Mouse (Mus musculus) liver, embryonic 15.5 days (tissue): ENCODE measurements around the gene Gm4070. TPM values are rescaled to one million over a fixed set of nuclear protein-coding genes. Genes with fewer than 3 reads are reported as not detected.
"Not testable (repeated sequence)": the region's sequence is repeated elsewhere in the genome, so short reads cannot be mapped to it uniquely, and the experiment has no call there.

Experiments used
- ATAC-seq: fragments of 200-750 bp; cut with Nextera tagmentation; 2 replicates; pipeline ENCODE4 v1.8.0; 2017; ENCODE audit warnings: moderate number of reproducible peaks, mild to moderate bottlenecking, moderate library complexity; ENCODE audit not compliant: insufficient read depth
- H3K27ac ChIP-seq: fragments of 300-500 bp; sonication (generic); replicated peaks from 2 replicates; pipeline ENCODE4 v1.5.1; 2015; ENCODE audit warnings: mild to moderate bottlenecking, inconsistent platforms
- H3K27me3 ChIP-seq: fragments of 300-500 bp; sonication (generic); 2 replicates; pipeline ENCODE4 v1.6.1; 2015; ENCODE audit warnings: mild to moderate bottlenecking, inconsistent platforms
- H3K36me3 ChIP-seq: fragments of 300-500 bp; sonication (generic); replicated peaks from 2 replicates; pipeline ENCODE4 v1.6.1; 2015; ENCODE audit warnings: moderate library complexity, mild to moderate bottlenecking, inconsistent platforms
- H3K4me1 ChIP-seq: fragments of 300-500 bp; sonication (generic); replicated peaks from 2 replicates; pipeline ENCODE4 v1.6.1; 2015; ENCODE audit warnings: inconsistent platforms
- H3K4me2 ChIP-seq: fragments of 300-500 bp; sonication (generic); 2 replicates; pipeline ENCODE4 v1.6.1; 2015; ENCODE audit warnings: moderate library complexity, mild to moderate bottlenecking, inconsistent platforms
- H3K4me3 ChIP-seq: fragments of 300-500 bp; sonication (generic); replicated peaks from 2 replicates; pipeline ENCODE4 v1.5.1; 2015; ENCODE audit warnings: mild to moderate bottlenecking, inconsistent platforms
- H3K9ac ChIP-seq: fragments of 300-500 bp; sonication (generic); 2 replicates; pipeline ENCODE4 v1.6.1; 2015; ENCODE audit warnings: moderate library complexity, mild to moderate bottlenecking, inconsistent platforms
- H3K9me3 ChIP-seq: fragments of 300-500 bp; sonication (generic); replicated peaks from 2 replicates; pipeline ENCODE4 v1.6.1; 2016; ENCODE audit warnings: inconsistent platforms
- WGBS: fragments of 180-500 bp; shearing (Covaris S2); methylation state at CpG from one replicate; pipeline ENCODE4 v1.1.7; 2015; ENCODE audit warnings: mixed read lengths; ENCODE audit not compliant: insufficient replicate concordance; 5-methylcytosine and 5-hydroxymethylcytosine counted together
- polyA plus RNA-seq: library from polyadenylated mRNA; unstranded; fragments of >200 nt; fragmentation: Nextera tagmentation; extraction: Ambion mirVana; gene quantifications from 2 replicates; pipeline ENCODE4 v1.2.1, GENCODE M21; 2015

Gene Gm4070
- 0.64 and 1.0 TPM in 2 replicates for polyA plus RNA-seq

- not testable (repeated sequence) for H3K27ac ChIP-seq, H3K4me1 ChIP-seq, H3K36me3 ChIP-seq, H3K4me2 ChIP-seq, H3K27me3 ChIP-seq, H3K9ac ChIP-seq, H3K9me3 ChIP-seq, ATAC-seq, H3K4me3 ChIP-seq
- 6% methylated on average over 1 of the region's 1 CpGs for WGBS
These were observed at the start of gene Gm4070 for GRCm38 (mm10) chr7:105953812-105954211. Gm4070 (minus strand) TSS chr7:105953967.

- H3K27ac ChIP-seq, H3K4me2 ChIP-seq, H3K36me3 ChIP-seq, H3K4me3 ChIP-seq, H3K9me3 ChIP-seq, ATAC-seq, H3K27me3 ChIP-seq, H3K9ac ChIP-seq, H3K4me1 ChIP-seq: not testable (repeated sequence)
These were observed 773 bp upstream of the Gm4070 start for GRCm38 (mm10) chr7:105954540-105954939.

GRCm38 (mm10) chr7:105952408-105952807 lies 1.4 kb downstream of the Gm4070 start:
- not testable (repeated sequence) for H3K4me1 ChIP-seq
- no CpG with 5 or more reads among the region's 5 CpGs for WGBS
- ATAC-seq = peak; percentile 49; the same call in 1 of the 2 replicates

GRCm38 (mm10) chr7:105945238-105945637 lies 8.5 kb downstream of the Gm4070 start:
- not testable (repeated sequence) for H3K9me3 ChIP-seq, H3K4me1 ChIP-seq, ATAC-seq, H3K27ac ChIP-seq, H3K4me3 ChIP-seq, H3K36me3 ChIP-seq, H3K9ac ChIP-seq, H3K27me3 ChIP-seq, H3K4me2 ChIP-seq
- WGBS = 57% methylated on average over 1 of the region's 3 CpGs

More at GRCm38 (mm10) chr7:105952408-105952807, 1.4 kb downstream of the Gm4070 start:
- not testable (repeated sequence) for H3K9ac ChIP-seq, H3K4me3 ChIP-seq, H3K27ac ChIP-seq, H3K4me2 ChIP-seq, H3K9me3 ChIP-seq, H3K27me3 ChIP-seq, H3K36me3 ChIP-seq

- not testable (repeated sequence) for H3K9me3 ChIP-seq, H3K4me1 ChIP-seq
- WGBS = no CpG with 5 or more reads among the region's 1 CpGs
These were observed 21.6 kb downstream of the Gm4070 start for GRCm38 (mm10) chr7:105932132-105932531.

GRCm38 (mm10) chr7:105883588-105884336 lies 70.0 kb downstream of the Gm4070 start:
- WGBS = 73% methylated on average over 1 of the region's 2 CpGs
- ATAC-seq, H3K4me3 ChIP-seq, H3K36me3 ChIP-seq, H3K9ac ChIP-seq, H3K27ac ChIP-seq, H3K27me3 ChIP-seq, H3K9me3 ChIP-seq, H3K4me1 ChIP-seq, H3K4me2 ChIP-seq: not testable (repeated sequence)

More at GRCm38 (mm10) chr7:105932132-105932531, 21.6 kb downstream of the Gm4070 start:
- H3K27ac ChIP-seq, H3K4me2 ChIP-seq, H3K4me3 ChIP-seq, H3K27me3 ChIP-seq, H3K36me3 ChIP-seq, H3K9ac ChIP-seq, ATAC-seq: not testable (repeated sequence)

- not testable (repeated sequence) for H3K9me3 ChIP-seq, H3K4me2 ChIP-seq, H3K4me3 ChIP-seq, H3K9ac ChIP-seq, H3K4me1 ChIP-seq, ATAC-seq, H3K27me3 ChIP-seq, H3K27ac ChIP-seq, H3K36me3 ChIP-seq
- 57% methylated on average over 1 of the region's 2 CpGs for WGBS
These were observed 73.9 kb downstream of the Gm4070 start for GRCm38 (mm10) chr7:105879717-105880484.

- H3K4me2 ChIP-seq, H3K27ac ChIP-seq, H3K4me3 ChIP-seq, H3K9ac ChIP-seq, H3K36me3 ChIP-seq, H3K4me1 ChIP-seq, H3K9me3 ChIP-seq, H3K27me3 ChIP-seq, ATAC-seq: not testable (repeated sequence)
- WGBS = no CpG with 5 or more reads among the region's 2 CpGs
These were observed 97.8 kb downstream of the Gm4070 start for GRCm38 (mm10) chr7:105855718-105856560.

Other genes with a start within 250 kb of the Gm4070 start
- gene Ilk, start 217.4 kb downstream of the Gm4070 start, polyA plus RNA-seq = 120 and 127 TPM in 2 replicates
- 10.7 and 12.6 TPM in 2 replicates for gene Rrp8, start 216.6 kb downstream of the Gm4070 start, polyA plus RNA-seq
- gene Taf10, start 209.6 kb downstream of the Gm4070 start, polyA plus RNA-seq = 110 and 117 TPM in 2 replicates
- 59.4 and 62.5 TPM in 2 replicates for gene Tpp1, start 201.7 kb downstream of the Gm4070 start, polyA plus RNA-seq
- 0.76 and 0.82 TPM in 2 replicates for gene Dchs1, start 166.3 kb downstream of the Gm4070 start, polyA plus RNA-seq
- gene Mrpl17, start 142.9 kb downstream of the Gm4070 start, polyA plus RNA-seq = 213 and 216 TPM in 2 replicates